Mouse (Mus musculus) gastrocnemius, postnatal 14 days (tissue): Measurements from ENCODE around the gene A930004D18Rik. TPM values are rescaled to one million over a fixed set of nuclear protein-coding genes. Genes with fewer than 3 reads are reported as not detected.

Experiments used
- DNase-seq: peaks from one replicate; pipeline ENCODE4 v3.0.0; 2021; ENCODE audit warnings: mixed read lengths
- intact Hi-C: fragments of 180-260 bp; cut with DNase I; formaldehyde crosslinking; loops from one replicate; pipeline ENCODE4 v1.15.1; 2025; ENCODE audit warnings: low total_unique reads
- total RNA-seq, 2 experiments: library from RNA; stranded (reverse); gene quantifications; 2 replicates each; pipeline ENCODE4 v1.2.3; 2021

A930004D18Rik gene
- total RNA-seq, 2 experiments from 2014 or later: 0.89 to 1.1 TPM

DNA sequence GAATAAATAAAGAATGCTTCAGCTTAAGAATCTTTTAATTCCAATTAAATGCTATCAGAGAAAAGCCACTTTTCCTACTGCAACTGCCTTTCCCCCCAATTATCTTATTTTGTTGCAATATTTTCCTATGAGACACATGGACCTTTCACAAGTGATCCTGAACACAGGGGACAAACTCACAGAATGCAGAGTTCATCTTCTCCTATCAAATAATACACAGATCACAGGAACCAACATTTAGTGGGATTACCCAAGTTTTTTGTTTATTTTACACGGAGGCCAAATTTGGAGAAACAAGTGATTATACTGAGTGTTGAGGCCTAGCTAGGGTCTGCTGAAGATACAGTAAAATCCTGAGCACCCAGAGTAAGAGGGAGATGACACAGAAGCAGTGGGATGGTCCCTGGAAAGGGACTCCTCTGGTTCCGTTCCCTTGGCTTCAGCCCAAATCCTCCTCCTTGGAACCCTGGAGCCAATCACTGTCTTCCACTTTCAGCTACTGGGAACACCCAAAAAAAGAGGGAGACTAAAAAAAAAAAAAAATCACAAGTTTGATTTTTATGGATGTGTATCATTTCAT, 16.5 kb upstream of the A930004D18Rik start:
- intact Hi-C loops: no loop called here
- peak; percentile 56 for DNase-seq

DNA sequence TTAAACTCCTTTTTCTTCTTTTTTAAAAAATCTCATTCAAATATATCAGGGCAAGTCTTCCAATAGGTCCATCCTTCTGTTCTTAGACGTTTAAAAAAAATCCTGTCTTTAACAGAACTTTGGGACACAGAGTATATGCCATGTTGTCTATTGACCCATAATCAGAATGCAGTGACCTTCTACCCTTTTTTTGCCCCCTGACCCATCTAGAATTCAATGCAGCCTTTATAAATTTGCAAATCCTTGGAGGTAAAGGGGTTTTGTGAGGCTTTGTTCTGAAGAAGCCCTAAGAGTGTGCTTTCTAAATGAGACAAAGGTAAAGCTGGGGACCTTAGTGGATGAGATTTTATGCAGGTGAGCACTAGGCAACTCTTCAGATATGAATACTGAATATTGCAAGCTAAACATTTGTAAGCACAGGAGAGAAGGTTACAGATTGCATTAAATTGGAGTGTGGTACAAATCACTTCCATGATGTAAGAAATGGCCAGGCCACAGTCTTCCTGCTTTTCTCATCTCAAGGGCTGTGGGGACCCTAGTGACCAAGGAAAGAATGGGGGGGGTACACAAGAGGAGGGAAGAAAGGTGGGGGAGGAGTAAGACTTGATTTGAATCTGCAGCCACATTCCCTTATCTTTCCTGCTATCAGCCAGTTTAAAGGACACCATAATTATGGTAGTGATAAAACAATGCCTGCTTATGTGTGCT, 15.9 kb upstream of the A930004D18Rik start:
- intact Hi-C loops: no loop called here
- no peak for DNase-seq

DNA sequence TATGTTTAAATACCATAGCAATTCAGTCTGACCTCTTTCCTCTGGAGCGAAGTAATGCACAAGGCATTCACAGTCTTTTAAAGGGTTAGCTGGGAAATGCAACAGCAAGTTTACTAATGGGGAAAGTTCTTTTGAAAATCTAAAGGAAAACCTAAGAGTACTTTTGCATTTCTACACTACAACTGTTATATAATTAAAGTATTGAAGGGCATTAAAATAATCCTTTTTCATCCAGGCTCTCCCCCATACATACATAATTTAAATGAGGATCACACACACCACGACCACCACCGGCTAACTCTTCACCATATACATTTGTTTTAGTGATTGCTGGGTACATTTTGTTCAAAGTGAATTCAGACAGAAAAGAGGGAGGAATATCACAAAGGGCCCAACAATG, 15.0 kb upstream of the A930004D18Rik start:
- DNase-seq: no peak
- intact Hi-C loops: no loop called here

DNA sequence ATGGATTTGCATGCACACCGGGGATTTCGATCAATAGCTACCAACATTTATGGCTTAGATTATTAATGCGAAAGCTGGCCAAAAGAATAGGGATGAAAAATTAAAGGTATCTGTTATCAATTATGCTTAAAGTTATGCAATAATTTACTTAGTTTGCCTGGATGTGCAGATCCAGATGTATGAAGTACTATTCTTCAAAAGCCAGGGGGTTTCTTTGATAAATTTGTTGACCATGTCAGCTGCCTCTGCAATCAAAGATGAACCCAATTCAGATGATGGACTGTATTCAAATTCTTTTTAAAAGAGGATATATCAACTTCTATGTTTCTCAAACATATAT, 14.3 kb upstream of the A930004D18Rik start:
- no peak for DNase-seq

DNA sequence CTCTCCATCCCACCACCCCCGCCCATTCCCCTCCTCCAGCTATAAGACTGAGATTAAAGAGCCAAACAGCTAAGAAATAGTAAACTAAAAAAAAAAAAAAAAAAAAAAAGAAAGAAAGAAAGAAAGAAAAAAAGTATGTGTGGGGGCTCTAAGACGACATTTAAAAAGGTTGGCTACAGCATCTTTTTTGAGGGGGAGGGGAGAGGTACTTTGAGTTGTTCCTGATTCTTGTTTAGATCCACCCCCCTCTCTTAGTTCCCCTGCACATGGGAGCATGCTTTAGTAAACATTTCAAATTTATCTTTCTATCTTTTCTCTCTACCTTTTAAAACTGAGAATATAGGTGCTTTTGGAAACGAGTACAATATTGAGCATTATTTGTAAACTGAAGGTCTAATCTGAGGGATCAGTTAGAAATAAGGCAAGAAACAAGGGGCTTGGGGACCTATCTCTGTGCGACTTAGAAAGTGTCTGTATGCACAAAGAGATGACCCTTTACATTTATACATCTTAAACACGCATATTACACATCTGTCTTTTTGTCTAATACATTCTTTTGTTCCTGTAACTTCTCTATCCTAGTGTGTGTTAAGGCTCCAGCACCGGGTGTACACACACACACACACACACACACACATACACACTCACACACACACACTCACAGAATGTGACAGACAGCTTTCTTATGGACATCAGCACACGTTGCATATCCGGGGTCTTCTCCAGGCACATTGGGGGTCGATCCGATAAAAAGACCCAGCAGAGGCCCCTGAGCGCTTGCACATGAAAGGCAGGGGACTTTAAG, 13.7 kb upstream of the A930004D18Rik start:
- no peak for DNase-seq
- intact Hi-C loops: no loop called here

More for the DNA sequence above, 14.3 kb upstream of the A930004D18Rik start:
- intact Hi-C loops: no loop called here

DNA sequence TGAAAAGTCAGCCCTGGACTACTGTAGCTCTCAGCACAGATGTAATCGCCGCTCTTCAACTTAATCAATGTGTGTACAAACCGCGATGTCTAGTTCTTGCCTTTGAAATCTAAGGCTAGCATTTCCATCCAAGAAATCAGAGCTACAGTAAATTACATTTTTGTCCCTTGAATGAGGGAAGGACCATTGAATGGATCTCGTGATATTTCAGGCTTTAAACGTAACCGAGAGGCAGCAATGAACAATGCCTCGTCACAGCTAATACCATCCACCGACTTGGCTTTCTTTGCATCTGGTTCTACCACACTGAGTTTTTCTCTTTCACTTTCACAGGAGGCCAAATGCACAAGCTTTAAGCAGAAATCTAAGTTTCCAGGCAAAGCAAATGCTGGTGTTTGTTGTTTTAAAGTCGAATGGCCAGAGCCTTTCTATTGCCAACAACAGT, 13.0 kb upstream of the A930004D18Rik start:
- intact Hi-C loops: no loop called here
- DNase-seq: no peak

DNA sequence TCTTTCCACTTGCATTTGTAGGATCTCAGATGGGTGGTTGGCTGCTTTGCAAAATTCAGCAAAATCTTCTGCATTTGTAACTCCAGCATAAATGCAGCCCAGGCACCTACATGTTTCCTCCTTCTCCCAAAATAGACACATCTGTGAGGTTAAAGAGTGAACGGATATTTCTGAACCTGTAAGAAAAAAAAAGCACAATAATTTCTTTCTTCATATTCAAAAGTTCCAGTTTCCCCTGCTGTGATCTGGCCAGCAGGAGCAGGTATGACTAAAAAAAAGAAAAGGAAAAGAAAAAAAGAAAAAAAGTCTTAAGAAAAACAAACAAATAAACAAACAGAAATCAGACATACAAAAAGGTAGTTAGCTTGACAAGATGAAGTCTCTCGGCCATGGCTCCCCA, 12.5 kb upstream of the A930004D18Rik start:
- DNase-seq: no peak
- intact Hi-C loops: no loop called here

DNA sequence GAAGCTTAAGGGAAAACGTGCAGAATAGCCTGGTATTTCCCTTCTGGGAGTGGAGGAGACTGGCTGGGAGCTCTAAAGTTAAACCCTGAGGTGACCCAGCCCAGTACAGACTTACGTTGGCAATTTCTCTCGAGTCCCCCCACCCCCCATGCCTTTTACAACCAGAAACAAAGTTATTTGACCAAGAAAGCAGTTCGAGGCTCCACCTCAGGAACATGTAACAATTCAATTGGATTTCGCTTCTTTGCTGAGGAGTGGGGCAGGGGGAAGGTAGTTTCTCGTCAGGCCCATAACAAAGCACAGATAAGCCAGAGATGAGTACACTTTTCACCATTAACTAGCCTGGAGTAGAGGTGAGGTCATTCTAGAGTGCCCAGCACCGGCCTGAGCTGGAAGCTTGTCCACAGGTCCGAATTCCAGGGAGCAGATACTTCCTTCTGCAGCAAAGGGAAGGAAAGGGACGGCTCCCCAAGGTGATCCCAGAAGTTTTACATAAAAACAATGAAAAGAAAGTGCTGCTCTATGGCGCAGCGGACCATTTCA, 11.8 kb upstream of the A930004D18Rik start:
- intact Hi-C loops: loop anchor here (10.0 kb wide), 1 partner anchor 715 kb away; no protein-coding TSS in a partner anchor
- DNase-seq: no peak

DNA sequence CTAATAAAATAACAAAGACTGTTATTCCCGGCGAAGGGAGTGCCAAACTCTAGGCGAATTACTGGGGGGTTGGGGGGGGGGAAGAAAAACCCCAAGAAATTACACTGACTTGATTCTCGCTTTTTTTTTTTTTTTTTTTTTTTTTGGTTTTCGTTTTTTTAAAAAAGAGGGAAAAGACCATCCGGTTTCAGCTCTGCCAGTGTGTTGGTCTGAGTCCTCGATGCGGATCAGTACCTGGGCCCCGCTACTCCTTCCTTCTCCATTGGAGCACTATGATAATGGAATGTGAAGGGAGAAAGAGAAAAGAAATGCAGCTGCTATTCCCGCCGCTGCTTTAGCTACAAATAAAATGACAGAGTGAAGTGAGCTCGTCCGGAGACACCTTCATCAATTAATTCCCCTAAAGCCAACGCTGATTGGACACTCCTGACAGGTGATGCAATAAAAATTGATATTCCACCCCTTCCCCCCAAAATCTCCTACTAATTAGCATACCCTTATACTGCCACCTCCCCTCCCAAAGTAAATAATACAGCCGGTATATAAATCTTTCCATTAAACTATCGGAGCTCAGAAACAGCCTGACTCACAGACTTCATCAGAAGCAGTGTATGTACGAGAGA, 11.0 kb upstream of the A930004D18Rik start, which contains the start of gene Skida1:
Gene Skida1, minus strand, starts transcription at position 599 of the 623 bp plus-strand sequence.
- no peak for DNase-seq
- intact Hi-C loops: loop anchor here (10.0 kb wide), 1 partner anchor 716 kb away; no protein-coding TSS in a partner anchor

DNA sequence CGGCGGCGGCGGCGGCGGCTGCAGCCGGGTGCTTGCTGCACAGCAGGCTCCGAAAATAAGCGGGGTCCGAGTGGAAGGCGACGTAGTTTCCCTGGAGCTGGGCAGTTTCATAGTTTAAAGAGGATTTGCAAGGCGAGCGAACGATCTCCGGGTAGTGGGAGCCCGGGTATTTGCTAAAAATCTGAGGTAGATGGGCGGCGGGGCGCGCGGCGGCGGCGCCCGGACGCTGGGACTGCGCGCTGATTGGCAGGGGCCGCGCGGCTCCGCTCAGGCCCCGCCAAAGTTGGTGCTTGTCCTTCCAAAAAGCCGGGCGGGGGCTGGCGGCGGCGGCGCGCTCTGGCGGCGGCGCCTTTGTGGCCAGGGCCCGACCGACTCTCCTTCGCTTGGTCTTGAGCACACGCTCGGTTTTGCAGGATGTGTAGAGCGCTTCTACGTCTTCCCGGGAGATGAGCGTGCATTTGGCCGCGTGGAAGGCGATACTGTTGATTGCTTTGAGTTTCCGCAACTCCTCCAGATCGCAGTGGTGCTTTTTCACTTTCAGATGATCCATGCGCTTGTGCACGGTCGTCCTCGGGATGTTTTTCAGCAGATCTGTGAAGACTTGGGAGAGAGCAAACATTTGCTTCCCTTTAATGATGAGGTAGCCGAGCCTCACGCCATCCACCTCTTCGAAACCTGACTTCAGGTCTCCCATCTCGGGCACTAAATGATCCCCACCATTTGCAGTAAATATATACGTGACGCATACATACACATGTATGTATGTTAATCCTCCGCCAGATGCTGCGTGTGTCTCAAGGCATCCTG, 10.3 kb upstream of the A930004D18Rik start:
- intact Hi-C loops: loop anchor here (10.0 kb wide), 1 partner anchor 717 kb away; no protein-coding TSS in a partner anchor
- DNase-seq: peak; percentile 83

DNA sequence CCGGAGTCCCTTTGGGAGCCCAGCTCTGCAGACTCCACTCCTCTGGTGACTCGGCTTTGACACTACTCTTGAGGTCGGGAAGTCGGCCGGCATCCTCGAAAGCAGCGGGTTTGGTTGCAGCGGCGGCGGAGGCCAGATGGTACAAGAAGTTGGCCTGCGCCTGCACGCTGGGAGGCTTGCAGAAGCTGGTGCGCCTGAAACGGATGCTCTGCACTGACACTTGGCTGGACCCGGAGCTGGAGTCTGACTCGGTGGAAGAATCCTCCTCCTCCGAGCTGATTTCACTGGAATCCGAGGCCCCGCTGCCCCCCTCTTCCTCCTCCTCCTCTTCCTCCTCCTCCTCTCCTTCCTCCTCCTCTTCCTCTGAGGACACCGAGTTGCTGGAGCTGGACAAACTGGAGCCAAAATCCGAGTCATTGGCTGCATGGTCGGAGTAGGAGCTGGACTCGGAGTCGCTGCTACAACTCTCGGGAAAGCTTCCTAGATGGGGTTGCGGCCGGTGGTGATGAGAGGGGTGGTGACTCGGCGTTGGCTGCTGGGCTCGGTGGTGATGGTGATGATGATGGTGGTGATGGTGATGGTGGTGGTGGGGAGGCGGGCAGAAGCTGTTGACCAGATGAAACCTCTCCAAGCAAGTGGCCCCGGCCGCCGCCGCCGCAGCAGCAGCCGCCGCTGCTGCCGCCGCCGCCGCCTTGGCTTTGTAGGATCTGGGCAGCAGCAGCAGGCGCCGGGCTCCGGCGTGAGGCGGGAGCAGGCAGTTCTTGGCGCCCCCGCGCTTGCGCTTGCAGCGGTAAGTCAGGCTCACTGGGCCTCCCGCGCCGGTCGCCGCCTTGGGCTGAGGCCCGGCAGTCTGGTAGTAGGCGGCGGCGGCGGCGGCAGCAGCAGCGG, 9.5 kb upstream of the A930004D18Rik start:
- peak; percentile 80 for DNase-seq
- intact Hi-C loops: loop anchor here (10.0 kb wide), 1 partner anchor 718 kb away; no protein-coding TSS in a partner anchor

DNA sequence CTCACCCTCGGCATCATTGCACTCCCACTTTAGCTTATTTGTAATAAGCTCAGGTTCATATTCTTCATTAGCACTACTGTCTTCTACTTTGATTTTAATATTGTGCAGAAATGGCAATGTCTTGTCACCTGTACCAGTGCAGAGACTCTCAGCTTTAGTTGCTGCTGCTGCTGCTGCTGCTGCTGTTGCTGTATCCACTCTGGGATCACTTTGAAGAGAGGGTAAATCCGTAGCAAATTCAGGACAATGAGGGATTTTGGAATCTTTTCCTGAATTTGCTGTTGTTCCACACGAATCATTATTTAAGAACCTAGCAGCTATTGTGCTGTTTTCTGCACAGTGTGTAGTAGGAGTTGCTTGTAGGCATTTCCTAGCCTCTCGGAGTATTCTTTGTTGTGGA, 8.6 kb upstream of the A930004D18Rik start:
- intact Hi-C loops: loop anchor here (10.0 kb wide), 1 partner anchor 719 kb away; no protein-coding TSS in a partner anchor
- DNase-seq: no peak

DNA sequence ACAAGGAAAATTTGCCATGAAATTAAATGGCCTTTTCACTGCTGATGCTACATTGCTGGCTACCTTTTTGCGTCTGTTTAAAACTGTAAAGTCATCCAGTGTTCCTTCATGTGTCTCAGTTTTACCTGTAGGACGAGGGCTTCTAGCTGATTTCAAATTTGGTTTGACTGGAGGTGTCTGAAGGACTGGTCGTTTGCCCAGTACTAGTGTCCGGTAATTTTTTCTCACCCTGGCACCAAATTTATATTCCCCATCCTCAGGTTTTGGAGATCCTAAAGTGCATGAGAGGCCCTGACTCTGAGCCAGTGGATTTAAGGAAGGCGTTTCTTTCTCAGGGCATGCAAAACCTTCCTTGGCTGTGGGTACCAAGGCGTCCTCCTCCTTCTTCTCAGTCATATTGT, 8.2 kb upstream of the A930004D18Rik start:
- intact Hi-C loops: loop anchor here (10.0 kb wide), 1 partner anchor 719 kb away; no protein-coding TSS in a partner anchor
- no peak for DNase-seq

DNA sequence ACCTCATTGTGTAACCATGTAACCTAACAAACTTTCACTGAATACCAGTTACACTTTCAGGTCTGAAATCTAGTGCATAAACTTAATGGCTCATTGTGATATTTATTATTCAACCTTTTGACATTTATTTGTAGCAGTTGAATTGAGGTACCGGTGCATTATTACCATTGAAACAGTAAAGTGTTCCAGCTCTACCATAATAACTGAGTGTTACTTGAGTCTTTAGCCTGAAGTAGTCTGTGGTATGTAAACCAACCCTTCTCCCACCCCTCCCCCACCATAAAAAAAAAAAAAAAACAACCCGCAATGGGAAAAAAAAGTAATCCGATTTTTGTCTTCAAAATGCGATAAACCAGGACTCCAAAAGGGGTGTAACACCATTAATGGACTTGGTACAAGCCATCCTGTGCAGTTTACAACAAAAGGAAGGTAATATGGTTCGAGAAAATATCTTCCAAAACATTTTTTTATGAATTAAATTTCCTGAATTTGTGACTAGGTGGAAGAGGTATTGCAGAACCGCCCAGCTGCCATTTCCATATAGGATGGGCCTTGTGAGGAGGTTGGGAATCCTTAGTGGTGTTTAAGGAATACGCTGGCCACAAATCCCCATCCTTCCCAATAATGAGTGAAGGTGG, 7.7 kb upstream of the A930004D18Rik start:
- intact Hi-C loops: loop anchor here (10.0 kb wide), 1 partner anchor 720 kb away; no protein-coding TSS in a partner anchor

DNA sequence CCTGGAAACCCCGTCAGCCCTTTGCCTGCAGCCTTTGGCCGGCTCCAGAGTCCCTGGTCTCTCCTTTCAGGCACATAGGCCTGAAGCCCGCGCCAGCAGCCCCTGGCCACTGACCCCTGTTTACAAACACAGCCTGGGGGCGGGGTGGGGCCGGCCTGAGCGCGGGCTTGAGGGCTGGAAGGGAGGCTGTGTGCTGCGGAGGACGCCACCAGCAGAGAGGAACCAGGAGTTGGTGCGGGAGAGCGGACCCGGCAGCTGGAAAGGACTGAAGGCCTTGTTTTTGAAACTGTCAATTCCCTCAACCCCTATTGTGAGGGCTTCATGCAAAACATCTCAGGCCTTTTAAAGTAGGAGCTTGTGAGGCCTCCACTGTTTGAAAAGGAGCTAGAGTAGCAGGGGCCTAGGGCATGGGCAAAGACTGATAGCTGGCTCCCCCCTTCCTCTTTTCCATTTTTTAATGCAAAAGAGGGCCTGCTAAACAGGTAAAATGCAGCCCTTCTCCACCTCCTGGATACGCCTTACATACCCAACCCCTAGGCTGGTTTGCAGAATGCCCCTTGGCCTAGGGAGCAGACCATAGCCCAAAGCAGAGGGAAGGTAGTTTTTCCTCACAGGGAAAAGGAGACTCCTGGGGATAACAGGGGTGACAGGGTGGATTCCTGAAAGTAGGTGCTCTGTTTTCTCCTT, 3.8 kb upstream of the A930004D18Rik start:
- intact Hi-C loops: loop anchor here (10.0 kb wide), 1 partner anchor 723 kb away; no protein-coding TSS in a partner anchor
- DNase-seq: no peak

More for the DNA sequence above, 7.7 kb upstream of the A930004D18Rik start:
- DNase-seq: no peak
